Mouse (Mus musculus) cerebellum, adult 18-20 months (tissue): ENCODE measurements around the gene Synpo2.
"Not testable (repeated sequence)": the region's sequence is repeated elsewhere in the genome, so short reads cannot be mapped to it uniquely, and the experiment has no call there.

Experiments
- DNase-seq, 2 experiments: peaks; one replicate each; pipeline ENCODE4 v3.0.0; 2021

Gene Synpo2

DNA sequence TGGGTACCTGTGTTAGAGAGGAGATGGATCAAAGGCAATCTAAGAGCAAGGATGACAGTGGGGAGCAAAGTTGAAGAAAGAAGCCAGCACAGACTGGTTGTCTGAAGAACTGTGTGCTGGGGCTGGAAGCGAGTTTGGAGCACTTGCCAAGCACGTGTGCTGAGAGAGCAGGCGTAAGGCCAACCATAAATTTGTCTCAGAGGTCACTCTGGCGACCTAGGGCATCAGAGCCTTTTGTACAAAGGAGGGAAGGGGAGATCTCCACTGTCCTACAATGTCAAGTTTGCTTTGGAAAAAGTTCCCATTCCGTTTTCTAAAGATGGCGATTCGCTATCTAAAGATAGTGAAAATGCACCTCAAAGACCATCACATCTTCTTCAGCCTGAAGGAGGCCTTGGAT, 107.9 kb downstream of the Synpo2 start:
- DNase-seq, result no peak

DNA sequence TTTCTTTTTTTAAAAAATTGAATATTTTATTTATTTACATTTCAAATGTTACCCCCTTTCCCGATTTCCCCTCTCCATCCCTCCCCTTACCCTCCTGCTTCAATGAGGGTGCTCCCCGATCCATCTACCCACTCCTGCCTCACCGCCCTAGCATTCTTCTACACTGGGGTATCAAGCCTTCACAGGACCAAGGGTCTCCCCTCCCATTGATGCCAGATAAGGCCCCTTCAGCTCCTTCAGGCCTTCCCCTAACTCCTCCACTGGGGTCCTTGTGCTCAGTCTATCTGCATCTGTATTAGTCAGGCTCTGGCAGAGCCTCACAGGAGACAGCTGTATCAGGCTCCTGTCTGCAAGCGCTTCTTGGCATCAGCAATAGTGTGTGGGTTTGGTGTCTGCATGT, 109.2 kb downstream of the Synpo2 start:
- DNase-seq, result not testable (repeated sequence)

DNA sequence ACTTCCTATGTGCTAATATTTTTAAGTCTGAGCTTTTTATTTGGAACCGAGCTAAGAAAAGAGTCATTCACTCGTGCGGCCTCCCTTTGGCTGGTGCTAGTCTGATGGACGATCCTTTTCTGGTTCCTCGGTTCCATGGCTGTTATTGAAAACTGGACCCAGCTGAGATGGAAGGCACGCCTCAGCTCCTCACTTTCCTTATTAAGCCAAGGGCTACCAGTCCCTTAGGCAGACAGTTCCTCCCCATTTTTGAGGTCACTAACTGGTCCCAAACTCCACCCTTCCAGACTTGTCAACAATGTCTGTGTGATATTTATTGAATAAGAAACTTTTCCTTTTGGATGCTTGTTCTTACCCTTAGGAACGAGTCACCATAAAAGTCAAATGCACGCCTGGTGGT, 112.1 kb downstream of the Synpo2 start:
- no peak for DNase-seq

- no peak for DNase-seq
These were observed 113.6 kb downstream of the Synpo2 start for GRCm38 (mm10) chr3:123122151-123123030.

GRCm38 (mm10) chr3:123116903-123117302, 119.0 kb downstream of the Synpo2 start:
- no peak for DNase-seq

DNA sequence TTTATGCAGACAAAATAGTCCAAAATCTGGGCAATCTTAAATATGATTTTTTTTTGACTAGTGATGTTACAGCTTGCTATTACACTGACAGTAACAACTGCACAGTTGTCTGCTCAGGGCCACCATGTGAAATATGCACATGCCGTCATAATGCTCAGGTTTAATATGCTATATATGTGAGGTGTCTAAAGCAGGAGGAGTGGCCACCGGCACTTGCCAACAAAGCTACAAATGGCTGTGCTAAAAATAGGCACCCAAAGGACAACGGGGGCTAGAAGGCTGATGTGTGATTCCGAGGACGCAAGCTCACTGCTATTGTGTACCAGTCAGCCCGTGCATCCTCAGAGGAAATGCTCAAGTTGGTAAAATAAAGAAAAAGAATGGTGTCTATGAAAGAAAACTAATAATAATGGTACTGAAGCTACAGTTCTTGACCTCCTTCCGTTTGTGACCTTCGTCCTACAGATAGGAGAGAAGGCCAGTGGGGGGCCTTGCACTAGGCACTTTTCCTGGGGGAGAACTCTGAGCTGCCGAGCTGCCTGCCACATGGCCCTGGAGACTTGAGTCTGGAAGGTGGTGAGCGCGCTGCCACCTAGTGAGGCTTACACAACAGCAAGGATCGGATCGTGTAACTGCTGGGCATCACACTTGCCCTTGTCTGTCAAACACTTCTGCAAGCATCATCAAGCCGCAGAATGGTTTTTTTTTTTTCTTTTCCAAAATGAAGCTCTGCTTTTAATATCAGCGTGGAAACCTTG, 120.0 kb downstream of the Synpo2 start:
- peak in 1 of 2 experiments; percentile 10 for DNase-seq

GRCm38 (mm10) chr3:123114001-123114635, 121.8 kb downstream of the Synpo2 start:
- no peak for DNase-seq

DNA sequence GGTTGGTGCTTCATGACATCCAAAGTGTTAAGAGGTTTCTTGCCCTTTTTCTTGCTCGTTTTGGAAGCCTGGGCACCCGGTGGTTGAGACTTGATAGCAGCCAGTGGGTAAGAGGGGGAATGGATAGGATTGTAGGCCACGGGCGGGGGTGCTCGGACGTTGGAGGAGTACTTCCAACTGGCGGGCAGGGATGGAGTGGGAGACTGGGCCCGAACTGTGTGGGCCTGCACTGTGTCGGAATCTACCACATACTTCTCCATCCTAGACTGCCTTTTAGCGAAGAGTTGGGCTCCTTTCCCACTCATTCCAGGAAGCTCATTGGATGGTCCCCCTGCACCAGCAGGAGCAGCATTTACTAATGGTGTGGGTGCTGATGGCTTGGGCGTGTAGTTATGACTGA, 123.2 kb downstream of the Synpo2 start:
- DNase-seq, result no peak

- no peak for DNase-seq
These were observed 124.8 kb downstream of the Synpo2 start for GRCm38 (mm10) chr3:123111071-123111711.

GRCm38 (mm10) chr3:123107830-123108549, 128.0 kb downstream of the Synpo2 start:
- DNase-seq, result no peak

- no peak for DNase-seq
These were observed 131.6 kb downstream of the Synpo2 start for GRCm38 (mm10) chr3:123104325-123104724.

DNA sequence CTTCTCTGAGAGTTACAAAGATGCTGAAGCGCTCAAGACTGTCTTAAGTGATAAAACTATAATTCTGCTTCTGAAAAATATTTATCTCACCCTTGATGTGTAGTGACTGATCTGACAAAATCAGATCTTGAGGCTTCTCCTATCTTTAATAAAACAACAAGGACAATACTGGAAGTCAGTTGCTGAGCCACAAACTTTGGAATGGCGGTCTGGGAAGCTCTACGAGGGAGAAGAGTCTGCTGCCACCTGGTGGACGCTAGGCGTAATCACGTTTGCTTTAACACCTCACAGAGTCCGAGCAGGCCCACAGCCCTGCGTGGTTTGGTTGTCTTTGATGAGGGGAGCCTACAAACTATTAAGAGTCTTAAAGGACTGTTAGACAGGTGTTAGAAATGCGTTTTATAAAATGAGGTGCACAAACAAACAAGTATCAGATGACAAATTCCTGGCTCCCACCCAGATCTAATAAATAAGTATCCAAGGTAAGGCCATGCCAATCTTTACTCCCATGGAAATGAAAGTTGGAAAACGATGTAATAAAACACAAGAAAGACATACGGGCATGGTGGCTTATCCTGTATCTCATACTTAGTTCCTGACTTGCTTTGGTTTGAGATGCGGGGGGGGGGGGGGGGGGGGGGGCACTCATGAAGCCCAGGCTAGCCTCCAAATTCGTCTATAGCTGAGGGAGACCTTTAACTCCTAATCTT, 132.6 kb downstream of the Synpo2 start:
- DNase-seq, result peak; percentile 55 to 77

- no peak for DNase-seq
These were observed 134.2 kb downstream of the Synpo2 start for GRCm38 (mm10) chr3:123101761-123102160.

- DNase-seq, result no peak
These were observed 140.8 kb downstream of the Synpo2 start for GRCm38 (mm10) chr3:123095111-123095510.

- DNase-seq, result no peak
These were observed 142.1 kb downstream of the Synpo2 start for GRCm38 (mm10) chr3:123093640-123094361.

DNA sequence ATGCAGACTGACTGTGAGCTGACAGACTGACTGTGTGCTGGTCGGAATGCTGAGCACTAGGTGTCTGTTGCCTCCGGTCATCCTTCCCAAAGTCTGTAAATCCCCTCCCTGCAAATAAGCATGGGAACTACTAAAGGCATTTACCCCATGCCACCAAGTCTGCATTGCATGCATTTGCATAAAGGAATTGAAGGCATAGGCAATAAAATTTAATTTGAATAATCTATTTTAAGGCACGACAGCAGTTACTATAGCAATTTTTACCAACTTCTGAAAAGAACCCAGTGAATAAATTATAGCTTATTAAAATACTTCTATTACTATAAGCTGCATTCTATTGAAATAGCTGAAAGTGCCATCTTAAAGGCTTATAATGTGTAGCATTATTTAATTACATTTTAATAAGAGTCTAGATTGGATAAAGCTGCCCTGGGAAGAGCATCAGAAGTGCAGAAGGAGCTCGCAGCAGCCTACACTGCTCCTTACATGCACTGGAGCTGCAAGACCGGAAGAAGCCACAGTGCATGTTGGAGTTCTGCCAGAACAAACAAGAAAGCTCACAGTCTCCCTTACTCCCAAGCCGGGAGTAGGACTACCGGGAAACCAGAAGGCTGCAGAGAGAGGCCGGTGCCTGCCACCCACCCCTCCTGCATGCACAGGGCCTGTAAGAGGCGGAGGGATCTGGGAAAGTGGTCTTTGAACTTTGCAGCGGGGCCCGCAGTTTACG, 142.9 kb downstream of the Synpo2 start:
- no peak for DNase-seq

GRCm38 (mm10) chr3:123092442-123092841, 143.5 kb downstream of the Synpo2 start:
- no peak for DNase-seq

GRCm38 (mm10) chr3:123089297-123090020, 146.5 kb downstream of the Synpo2 start:
- no peak for DNase-seq

- DNase-seq, result no peak
These were observed 147.7 kb downstream of the Synpo2 start for GRCm38 (mm10) chr3:123088284-123088683.
